Mouse (Mus musculus): Measurements from ENCODE around the gene Zbtb43. TPM values are rescaled to one million over a fixed set of nuclear protein-coding genes. Genes with fewer than 3 reads are reported as not detected.

The Zbtb43 gene
- polyA plus RNA-seq, 1 experiment from 2014 or later, result 21.8 TPM

DNA sequence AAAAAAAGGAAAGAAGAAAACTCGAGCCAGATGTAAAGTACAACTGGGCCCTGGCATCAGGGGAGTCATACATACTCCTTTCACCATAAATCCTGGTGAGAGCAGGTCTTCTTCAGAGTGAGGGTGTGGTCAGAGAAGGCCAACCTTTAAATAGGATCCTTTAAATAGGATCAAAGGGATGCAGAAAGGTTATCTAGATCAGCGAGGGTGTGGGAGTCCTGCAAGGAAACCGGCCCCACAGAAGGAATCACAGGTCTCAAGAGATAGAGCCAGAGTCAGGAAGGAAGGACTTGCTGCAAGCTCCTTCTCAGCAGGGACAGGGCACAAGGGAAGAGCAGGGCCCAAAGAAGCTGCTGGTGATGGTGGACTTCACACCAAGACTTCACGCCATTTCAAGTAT, 50.9 kb downstream of the Zbtb43 start:
- ATAC-seq (ENCODE audit: insufficient number of reproducible peaks, insufficient read depth, low FRiP score, low TSS enrichment), result no peak
- no peak overlapping the region for H3K27ac ChIP-seq
- no peaks in the 10 kb centered on the region for H3K27me3 ChIP-seq
- H3K4me2 ChIP-seq (replicated peaks), result no peak overlapping the region
- H3K9ac ChIP-seq, result no peak overlapping the region
- peaks cover 19% of the 10 kb centered on the region; the same call in 1 of the 2 replicates for H3K36me3 ChIP-seq
- H3K9me3 ChIP-seq, result no peaks in the 10 kb centered on the region
- no peaks in the 10 kb centered on the region for H3K4me1 ChIP-seq
- 89% methylated on average over 4 of the region's 4 CpGs for WGBS
- H3K4me3 ChIP-seq, result no peak overlapping the region

DNA sequence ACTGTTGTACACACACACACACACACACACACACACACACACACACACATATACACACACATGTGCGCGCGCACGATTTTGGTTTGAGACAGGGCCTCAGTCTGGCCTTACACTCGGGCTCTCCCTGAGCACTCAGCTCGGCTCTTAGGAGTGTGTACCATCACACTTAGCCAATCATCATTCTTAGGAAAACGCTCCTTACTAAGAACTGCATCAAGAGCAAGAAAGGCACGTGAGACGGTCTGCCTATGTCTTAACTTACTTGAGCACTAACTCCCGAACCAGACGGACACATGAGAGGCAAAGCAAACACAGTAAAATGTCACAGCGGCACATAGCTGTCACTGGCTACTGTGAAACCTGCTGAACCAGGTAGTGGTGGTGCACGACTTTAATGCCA, 54.3 kb downstream of the Zbtb43 start:
- Histone ChIP-seq H3K4me2 (replicated peaks) (no peak overlapping the region), H3K4me1 (no peaks in the 10 kb centered on the region), H3K4me3 (no peak overlapping the region), H3K9me3 (no peaks in the 10 kb centered on the region), H3K27ac (no peak overlapping the region), H3K9ac (no peak overlapping the region), H3K27me3 (no peaks in the 10 kb centered on the region), H3K36me3 (peaks cover 31% of the 10 kb centered on the region)
- ATAC-seq (ENCODE audit: insufficient number of reproducible peaks, insufficient read depth, low FRiP score, low TSS enrichment), result no peak
- WGBS, result 91% methylated on average over 13 of the region's 13 CpGs

DNA sequence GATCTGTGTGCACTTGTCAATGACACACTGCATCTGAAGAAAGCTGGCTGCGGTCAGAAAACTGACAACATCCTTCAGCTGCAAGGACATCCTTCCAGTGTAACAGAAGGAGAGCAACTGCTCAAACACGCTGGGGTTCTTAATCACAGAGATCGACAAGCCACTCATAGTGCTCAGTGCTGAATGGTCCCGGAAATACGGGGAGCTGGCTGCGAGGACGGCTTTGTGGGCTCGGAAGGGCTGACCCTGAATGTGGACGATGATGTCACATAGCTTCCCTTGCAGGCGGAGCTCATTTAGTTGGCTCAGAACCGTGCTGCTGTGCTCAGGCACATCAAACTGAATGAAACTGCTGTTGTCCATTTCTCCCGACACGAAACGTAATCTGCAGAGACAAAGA, 56.2 kb downstream of the Zbtb43 start:
- WGBS, result 80% methylated on average over 14 of the region's 14 CpGs
- no peak overlapping the region for H3K9ac ChIP-seq
- no peak overlapping the region for H3K27ac ChIP-seq
- H3K27me3 ChIP-seq, result no peaks in the 10 kb centered on the region
- no peaks in the 10 kb centered on the region for H3K4me1 ChIP-seq
- peaks cover 30% of the 10 kb centered on the region for H3K36me3 ChIP-seq
- H3K4me3 ChIP-seq, result no peak overlapping the region
- no peak for ATAC-seq (ENCODE audit: insufficient number of reproducible peaks, insufficient read depth, low FRiP score, low TSS enrichment)
- H3K4me2 ChIP-seq (replicated peaks), result no peak overlapping the region
- H3K9me3 ChIP-seq, result no peaks in the 10 kb centered on the region

DNA sequence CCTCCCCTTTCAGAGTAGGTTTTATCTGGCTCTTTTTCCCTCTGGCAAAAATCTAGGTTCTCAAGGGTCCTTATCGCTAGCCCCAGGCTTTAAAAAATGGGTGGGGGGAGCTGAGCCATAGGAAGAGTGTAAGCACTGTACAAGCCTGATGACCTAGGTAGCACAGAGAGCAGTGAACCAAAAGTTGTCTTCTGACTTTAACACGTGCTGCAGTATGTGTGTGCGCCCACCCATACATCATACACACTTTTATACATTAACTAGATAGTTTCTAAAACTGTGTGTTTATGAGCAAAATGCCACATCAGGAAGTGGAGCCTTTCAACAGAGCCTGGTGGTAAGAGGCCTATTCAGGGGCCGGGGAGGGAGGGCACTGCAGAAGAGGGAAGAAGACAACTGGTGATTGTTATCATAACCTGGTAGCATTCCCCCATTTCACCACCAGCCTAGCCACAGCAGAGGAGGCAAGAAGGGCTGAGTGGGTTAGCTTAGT, 64.8 kb downstream of the Zbtb43 start:
- no peak for ATAC-seq (ENCODE audit: insufficient number of reproducible peaks, insufficient read depth, low FRiP score, low TSS enrichment)
- Histone ChIP-seq H3K9me3 (no peaks in the 10 kb centered on the region), H3K4me2 (replicated peaks) (no peak overlapping the region), H3K27ac (no peak overlapping the region), H3K4me3 (no peak overlapping the region), H3K36me3 (0 out of 2 replicates have a peak, but pooled peaks cover 3% of the 10 kb centered on the region), H3K27me3 (no peaks in the 10 kb centered on the region), H3K9ac (no peak overlapping the region), H3K4me1 (no peaks in the 10 kb centered on the region)
- 68% methylated on average over 4 of the region's 4 CpGs for WGBS

DNA sequence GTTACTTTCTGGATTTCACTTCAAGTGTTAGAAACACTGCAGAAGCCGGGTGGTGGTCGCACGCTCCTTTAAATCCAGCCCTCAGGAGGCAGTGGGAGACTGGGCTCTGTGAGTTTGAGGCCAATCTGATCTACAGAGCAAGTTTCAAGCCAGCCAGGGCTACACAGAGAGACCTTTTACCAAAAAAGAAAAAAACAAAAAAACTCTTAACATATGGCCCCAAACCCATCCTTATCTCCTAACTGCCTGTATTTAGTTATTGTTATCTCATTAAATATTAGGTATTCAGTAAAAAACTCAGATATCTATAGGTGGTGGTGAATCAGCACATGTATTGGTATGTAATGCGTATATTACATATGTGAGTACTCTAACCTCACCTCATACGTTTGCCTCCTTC, 65.7 kb downstream of the Zbtb43 start:
- Histone ChIP-seq H3K36me3 (0 out of 2 replicates have a peak, but pooled peaks cover 3% of the 10 kb centered on the region), H3K27me3 (no peaks in the 10 kb centered on the region), H3K4me1 (no peaks in the 10 kb centered on the region), H3K9ac (no peak overlapping the region), H3K4me3 (no peak overlapping the region), H3K27ac (no peak overlapping the region), H3K9me3 (no peaks in the 10 kb centered on the region), H3K4me2 (replicated peaks) (no peak overlapping the region)
- ATAC-seq (ENCODE audit: insufficient number of reproducible peaks, insufficient read depth, low FRiP score, low TSS enrichment), result no peak
- WGBS, result 57% methylated on average over 5 of the region's 5 CpGs

DNA sequence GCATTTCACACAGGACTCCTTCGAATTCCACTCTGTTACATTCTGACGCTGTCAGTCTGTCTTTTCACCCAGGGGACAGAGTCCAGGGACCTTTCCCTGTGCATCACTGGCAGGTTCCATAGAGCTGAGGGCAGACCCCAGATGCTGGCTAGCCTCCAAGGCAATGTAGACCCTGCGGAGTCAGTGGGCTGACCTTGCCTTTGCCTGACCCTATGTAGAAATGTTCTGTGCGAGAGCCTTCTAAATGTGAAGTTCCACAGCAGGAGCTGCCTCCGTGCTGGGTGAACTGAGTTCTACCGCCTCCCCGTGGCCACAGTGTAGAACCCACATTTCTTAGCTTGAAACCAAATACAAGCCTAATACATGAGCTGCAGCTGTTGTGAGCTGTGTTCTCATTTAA, 66.1 kb downstream of the Zbtb43 start:
- H3K4me1 ChIP-seq, result no peaks in the 10 kb centered on the region
- H3K36me3 ChIP-seq, result 0 out of 2 replicates have a peak, but pooled peaks cover 3% of the 10 kb centered on the region
- H3K9me3 ChIP-seq, result no peaks in the 10 kb centered on the region
- no peak for ATAC-seq (ENCODE audit: insufficient number of reproducible peaks, insufficient read depth, low FRiP score, low TSS enrichment)
- WGBS, result 37% methylated on average over 7 of the region's 7 CpGs
- no peak overlapping the region for H3K9ac ChIP-seq
- H3K27ac ChIP-seq, result no peak overlapping the region
- no peak overlapping the region for H3K4me2 ChIP-seq (replicated peaks)
- no peaks in the 10 kb centered on the region for H3K27me3 ChIP-seq
- H3K4me3 ChIP-seq, result no peak overlapping the region

DNA sequence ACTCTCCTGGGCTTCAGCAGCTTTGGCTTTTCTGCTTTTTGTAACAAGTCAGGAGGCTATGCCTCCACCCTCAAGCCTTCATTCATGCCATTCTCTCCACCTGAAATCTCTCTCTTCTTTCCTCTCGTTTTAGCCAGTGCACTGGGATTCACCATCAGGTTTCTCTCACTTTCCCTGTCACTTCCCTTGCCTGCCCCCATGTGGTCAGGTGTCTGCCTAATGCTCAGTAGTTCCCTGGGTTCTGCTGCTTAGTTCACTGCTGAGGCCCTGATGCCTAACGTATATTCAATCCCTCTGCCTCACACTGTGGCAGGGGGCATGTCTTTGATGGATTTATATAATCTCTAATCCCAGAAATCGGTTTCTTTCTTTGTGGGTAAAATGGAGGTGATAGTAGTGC, 67.1 kb downstream of the Zbtb43 start:
- H3K9ac ChIP-seq, result no peak overlapping the region
- H3K4me1 ChIP-seq, result no peaks in the 10 kb centered on the region
- no peak overlapping the region for H3K4me2 ChIP-seq (replicated peaks)
- no peaks in the 10 kb centered on the region for H3K9me3 ChIP-seq
- H3K27me3 ChIP-seq, result no peaks in the 10 kb centered on the region
- H3K4me3 ChIP-seq, result no peak overlapping the region
- no peaks in the 10 kb centered on the region for H3K36me3 ChIP-seq
- ATAC-seq (ENCODE audit: insufficient number of reproducible peaks, insufficient read depth, low FRiP score, low TSS enrichment), result no peak
- WGBS, result 37% methylated on average over 3 of the region's 3 CpGs
- no peak overlapping the region for H3K27ac ChIP-seq

DNA sequence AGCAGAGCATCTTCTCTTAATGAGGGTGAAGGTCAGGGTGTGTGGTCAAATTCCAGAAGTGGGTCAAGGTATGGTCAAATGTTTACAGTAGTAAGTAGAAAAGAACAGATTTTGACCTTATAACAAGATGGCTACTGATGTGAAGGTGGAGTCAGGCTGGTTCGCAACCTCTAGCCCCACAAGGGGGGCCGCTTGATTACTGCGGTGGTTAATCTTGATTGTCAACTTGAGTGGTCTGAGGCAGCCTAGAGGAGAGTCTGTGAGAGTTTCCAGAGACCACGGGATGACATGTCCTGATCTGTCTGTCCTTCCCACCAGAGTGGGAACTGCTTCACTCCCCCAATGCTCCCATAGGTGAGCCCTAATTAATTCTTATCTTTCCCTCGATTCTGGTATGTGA, 67.8 kb downstream of the Zbtb43 start:
- H3K9ac ChIP-seq, result no peak overlapping the region
- H3K9me3 ChIP-seq, result no peaks in the 10 kb centered on the region
- 76% methylated on average over 5 of the region's 5 CpGs for WGBS
- no peaks in the 10 kb centered on the region for H3K27me3 ChIP-seq
- no peak overlapping the region for H3K4me2 ChIP-seq (replicated peaks)
- no peak for ATAC-seq (ENCODE audit: insufficient number of reproducible peaks, insufficient read depth, low FRiP score, low TSS enrichment)
- no peaks in the 10 kb centered on the region for H3K4me1 ChIP-seq
- no peak overlapping the region for H3K4me3 ChIP-seq
- no peak overlapping the region for H3K27ac ChIP-seq
- H3K36me3 ChIP-seq, result no peaks in the 10 kb centered on the region

Other genes with a start within 250 kb of the Zbtb43 start
- 4.8 and 6.8 TPM in 2 replicates for gene Ralgps1, start 97.1 kb downstream of the Zbtb43 start, polyA plus RNA-seq (2016; fragmentation: Nextera tagmentation; extraction: Ambion mirVana)
- gene Zbtb34, start 37.2 kb downstream of the Zbtb43 start, polyA plus RNA-seq (2016; fragmentation: Nextera tagmentation; extraction: Ambion mirVana), result 9.4 and 9.6 TPM in 2 replicates
- 0.74 and 1.0 TPM in 2 replicates for gene Lmx1b, start 172.0 kb upstream of the Zbtb43 start, polyA plus RNA-seq (2016; fragmentation: Nextera tagmentation; extraction: Ambion mirVana)